Mouse (Mus musculus) megakaryocyte-erythroid progenitor cell, adult 5-6 weeks (primary cell): ENCODE results near the gene Tmem125. TPM values are rescaled to one million over a fixed set of nuclear protein-coding genes. Genes with fewer than 3 reads are reported as not detected.

Experiments used
- ATAC-seq: replicated peaks from 2 replicates; pipeline ENCODE4 v1.8.0; 2016; ENCODE audit warnings: mild to moderate bottlenecking, inconsistent platforms; ENCODE audit not compliant: severe bottlenecking, poor library complexity, low FRiP score, low TSS enrichment
- total RNA-seq, 2 experiments: library from RNA; stranded (forward) in 1 of 2; stranded (reverse) in 1 of 2; fragments of 200-1000, 215-1000 nt in 1 of 2; fragments of >200 nt in 1 of 2; fragmentation: Nextera tagmentation in 1 of 2; gene quantifications; 2 replicates each; pipeline ENCODE4 v1.2.3; 2014 to 2017

Tmem125 gene
- total RNA-seq (2014; fragmentation: Nextera tagmentation) (not detected in 2 replicates), total RNA-seq (2017) (not detected in 2 replicates)

GRCm38 (mm10) chr4:118543592-118544260, at the start of gene Tmem125:
Gene Tmem125, minus strand, starts transcription at chr4:118544044.
- ATAC-seq: peak; percentile 42; the same call in 1 of the 2 replicates

DNA sequence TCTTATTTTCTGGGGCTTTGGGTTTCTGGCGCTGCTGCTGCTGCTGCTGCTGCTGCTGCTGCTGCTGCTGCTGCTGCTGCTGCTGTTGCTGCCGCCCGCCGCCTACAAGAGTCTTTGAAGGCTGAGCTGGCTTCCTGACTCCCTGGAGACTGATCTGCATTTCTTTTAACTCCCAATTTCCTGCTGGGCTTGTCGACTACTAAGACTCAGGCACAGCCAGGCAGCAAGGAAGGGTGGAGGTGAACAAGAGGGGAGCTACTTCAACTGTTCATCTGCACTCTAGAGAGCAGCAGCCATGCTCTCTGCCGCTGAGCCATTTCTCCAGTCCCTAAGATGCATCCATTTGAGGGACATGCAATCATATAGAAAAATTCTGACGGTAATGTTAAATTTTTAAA, 45.9 kb upstream of the Tmem125 start:
- no peak for ATAC-seq

- no peak for ATAC-seq
Measured at GRCm38 (mm10) chr4:118589053-118589732, 45.3 kb upstream of the Tmem125 start.

DNA sequence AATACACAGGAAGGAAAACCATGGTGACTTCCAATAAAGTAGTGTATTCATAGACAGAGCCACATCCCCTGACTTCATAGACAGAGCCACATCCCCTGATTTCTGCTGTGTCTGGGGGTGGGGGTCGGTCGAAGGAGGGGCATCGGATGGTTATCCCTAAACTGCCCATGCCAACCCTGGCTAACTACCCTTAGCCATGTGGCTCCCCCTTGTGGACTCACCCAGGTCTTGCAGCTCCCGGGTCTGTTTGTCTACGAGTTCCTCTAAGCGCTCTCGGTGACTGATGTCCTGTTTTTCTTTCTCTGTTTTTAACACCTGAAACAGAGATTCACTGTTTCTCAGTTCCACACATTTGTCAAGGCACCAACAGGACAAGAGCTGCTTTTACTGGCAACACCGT, 38.8 kb upstream of the Tmem125 start:
- no peak for ATAC-seq

DNA sequence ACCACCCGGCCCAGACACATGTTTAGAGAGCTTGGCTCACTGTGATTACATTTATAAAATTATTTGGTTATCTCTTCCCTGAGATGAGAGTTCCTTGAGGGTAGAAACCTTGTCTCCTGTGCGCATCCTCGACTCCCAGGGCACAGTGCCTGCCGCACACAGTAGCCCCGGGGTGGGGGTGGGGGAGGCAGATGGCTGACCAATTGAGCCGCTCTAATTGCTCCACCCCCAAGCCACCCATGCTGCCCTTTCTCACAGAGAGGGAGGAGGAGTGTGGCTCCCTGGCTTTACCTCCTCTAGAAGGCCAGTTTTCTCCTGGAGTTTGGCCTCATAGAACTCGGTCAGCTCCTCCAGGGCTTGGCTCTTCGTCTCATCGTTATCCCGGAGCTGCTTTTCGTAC, 37.7 kb upstream of the Tmem125 start:
- ATAC-seq: no peak

- no peak for ATAC-seq
Measured at GRCm38 (mm10) chr4:118579313-118579712, 35.5 kb upstream of the Tmem125 start.

- ATAC-seq: peak; percentile 79
Measured at GRCm38 (mm10) chr4:118576097-118576496, 32.3 kb upstream of the Tmem125 start.

DNA sequence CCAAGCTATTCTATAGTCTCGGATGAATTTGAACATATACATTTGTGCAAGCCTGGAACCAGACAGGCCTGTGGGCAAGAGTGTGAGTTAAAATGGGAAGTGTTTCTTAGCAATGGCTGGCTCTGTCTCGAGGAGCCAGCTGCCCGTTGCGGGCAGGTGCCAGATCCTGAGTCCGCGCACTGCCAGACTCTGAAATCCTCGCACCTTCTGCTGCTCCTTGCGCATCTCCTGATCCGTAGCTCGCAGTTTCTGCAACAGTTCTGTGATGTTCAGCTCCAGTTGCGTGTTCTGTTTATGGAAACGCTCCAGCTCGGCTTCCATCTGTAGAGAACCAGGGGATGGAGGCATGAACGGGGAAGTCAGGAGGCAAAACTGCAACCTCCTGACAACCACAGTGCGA, 27.6 kb upstream of the Tmem125 start:
- ATAC-seq: no peak

DNA sequence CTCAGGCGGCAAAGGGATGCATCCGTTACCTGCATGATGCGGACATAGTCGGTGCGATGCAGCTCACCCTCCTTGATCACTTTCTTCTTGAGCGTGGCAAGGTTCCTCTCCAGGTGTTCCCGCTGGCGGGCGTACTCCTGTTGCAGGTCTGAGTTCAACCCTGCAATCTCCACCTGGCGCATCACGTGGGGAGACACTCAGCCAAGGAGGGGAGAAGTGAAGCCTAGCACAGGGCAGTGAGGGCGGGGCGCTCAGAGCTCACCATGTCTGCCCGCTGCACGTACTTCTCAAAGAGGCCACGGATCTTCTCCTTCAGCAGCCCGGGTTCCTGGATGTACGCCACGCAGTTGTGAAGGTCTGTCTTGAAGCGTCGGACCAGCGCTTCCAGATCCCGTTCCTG, 25.5 kb upstream of the Tmem125 start:
- ATAC-seq: no peak

GRCm38 (mm10) chr4:118568709-118569108, 24.9 kb upstream of the Tmem125 start:
- peak; percentile 49 for ATAC-seq

DNA sequence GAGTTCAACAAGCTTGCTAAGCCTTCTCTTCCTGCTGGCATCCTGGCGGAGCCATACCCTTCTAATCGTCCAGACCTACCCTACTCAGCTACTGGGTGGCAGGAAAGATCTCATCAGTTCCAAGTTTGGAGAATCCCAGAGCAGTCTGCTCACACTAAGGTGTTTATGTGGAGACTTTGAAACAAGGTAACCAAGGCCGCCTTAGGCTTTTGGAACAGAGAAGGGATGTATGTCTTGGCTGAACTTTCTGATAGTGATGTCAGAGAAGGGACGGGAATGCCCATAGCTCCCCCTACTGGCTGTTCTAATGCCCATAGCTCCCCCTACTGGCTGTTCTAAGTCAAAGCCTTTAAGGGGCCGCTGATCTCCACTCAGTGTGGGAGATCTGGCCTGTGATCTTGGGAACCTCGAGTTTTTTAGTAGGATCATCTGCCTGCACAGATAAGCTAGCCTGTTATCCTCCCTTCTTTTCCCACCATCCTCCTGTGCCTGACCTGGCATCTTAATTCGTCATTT, 22.4 kb upstream of the Tmem125 start:
- ATAC-seq: peak; percentile 72

DNA sequence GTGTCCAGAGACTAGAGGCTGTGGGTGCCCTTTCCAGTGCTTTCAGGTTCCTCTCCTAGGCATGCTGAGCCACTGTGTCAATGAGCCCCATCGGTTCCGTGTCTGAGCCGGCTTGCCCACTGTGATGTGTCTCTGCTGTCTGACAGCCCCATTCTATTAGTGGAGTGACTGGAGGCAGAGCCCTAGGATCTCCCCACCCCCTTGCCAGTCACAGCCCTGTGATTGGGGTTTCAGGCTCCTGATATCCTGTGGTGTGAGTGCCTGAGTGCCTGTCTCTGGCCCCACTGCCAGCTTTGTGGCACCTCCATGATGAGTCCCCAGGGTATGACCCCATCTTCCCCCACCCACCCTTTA, 21.1 kb upstream of the Tmem125 start:
- no peak for ATAC-seq

DNA sequence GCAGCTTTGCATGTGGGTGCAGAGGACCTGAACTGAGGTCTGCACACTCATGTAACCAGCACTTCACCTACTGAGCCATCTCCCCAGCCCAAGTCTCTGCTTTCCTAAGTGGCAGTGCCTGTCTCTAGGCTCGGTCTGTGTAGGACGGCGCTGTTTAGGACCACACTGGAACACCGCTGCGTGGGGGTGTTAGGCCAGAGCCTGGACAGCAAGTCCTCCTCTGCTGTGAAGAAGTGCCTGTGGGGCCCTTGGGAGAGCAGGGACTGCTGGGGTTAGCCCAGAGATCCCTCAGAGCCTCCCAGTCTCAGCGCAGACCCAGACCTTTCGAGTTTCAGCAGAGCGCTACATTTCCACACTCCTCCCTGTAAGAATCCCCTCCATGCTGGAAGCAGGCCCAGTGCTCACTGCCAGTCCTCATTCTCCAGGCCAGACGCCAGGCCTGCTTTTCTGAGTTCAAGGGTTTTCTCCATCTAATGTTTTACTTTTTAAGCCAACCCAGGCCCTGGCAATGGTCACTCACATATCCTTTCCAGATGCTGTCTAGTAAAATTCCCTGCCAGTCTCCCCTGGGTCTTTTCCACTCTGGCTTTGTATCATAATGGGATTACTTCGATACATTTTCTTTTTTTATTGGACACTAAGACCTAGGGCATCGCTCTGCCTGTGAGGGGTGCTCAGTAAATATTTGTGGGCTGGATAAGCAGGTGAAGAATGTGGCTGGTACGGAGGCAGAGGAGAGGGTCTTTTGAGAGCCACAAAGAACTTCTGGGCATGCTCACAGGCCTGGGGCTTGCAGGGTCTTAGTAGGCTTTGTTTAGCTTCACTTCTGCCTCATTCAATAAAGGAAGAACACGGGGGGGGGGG, 20.4 kb upstream of the Tmem125 start:
- ATAC-seq: no peak

DNA sequence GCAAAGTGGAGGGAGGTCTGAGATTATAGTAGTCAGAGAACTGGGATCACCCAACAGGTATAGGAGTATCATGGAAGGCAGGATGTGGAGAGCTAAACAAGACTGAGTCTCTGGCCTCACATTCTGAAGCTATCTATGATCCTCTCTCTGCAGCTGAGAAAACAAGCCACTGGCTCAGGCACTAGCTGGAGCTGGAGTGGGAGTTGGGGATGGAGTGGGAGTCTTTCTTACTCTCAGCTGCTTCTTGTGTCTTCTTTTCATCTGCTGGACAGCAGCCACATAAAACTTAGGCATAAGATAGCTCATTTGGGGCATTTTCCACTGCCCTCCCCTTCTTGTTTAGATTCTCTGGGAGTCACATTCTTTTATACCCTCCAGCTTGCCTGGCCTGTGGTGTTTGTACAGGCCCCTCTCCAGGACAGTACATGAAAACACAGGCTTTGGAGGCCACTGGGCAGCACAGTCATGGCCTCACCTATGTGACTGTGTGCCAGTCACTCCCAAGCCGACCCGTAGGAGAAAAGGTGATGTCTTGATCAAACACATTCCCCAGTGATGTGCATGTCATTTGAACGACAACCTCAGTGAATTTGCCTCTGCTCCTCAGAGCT, 9.3 kb upstream of the Tmem125 start:
- ATAC-seq: no peak

GRCm38 (mm10) chr4:118548130-118548480, 4.3 kb upstream of the Tmem125 start:
- ATAC-seq: peak; percentile 75

DNA sequence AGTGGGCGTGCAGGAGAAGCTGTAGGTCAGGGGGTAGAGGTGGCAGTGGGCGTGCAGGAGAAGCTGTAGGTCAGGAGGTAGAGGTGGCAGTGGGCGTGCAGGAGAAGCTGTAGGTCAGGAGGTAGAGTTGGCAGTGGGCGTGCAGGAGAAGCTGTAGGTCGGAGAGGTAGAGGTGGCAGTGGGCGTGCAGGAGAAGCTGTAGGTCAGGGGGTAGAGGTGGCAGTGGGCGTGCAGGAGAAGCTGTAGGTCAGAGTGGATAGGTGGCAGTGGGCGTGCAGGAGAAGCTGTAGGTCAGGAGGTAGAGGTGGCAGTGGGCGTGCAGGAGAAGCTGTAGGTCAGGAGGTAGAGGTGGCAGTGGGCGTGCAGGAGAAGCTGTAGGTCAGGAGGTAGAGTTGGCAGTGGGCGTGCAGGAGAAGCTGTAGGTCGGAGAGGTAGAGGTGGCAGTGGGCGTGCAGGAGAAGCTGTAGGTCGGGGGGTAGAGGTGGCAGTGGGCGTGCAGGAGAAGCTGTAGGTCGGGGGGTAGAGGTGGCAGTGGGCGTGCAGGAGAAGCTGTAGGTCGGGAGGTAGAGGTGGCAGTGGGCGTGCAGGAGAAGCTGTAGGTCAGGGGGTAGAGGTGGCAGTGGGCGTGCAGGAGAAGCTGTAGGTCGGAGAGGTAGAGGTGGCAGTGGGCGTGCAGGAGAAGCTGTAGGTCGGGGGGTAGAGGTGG, 3.7 kb upstream of the Tmem125 start:
- peak; percentile 87 for ATAC-seq

DNA sequence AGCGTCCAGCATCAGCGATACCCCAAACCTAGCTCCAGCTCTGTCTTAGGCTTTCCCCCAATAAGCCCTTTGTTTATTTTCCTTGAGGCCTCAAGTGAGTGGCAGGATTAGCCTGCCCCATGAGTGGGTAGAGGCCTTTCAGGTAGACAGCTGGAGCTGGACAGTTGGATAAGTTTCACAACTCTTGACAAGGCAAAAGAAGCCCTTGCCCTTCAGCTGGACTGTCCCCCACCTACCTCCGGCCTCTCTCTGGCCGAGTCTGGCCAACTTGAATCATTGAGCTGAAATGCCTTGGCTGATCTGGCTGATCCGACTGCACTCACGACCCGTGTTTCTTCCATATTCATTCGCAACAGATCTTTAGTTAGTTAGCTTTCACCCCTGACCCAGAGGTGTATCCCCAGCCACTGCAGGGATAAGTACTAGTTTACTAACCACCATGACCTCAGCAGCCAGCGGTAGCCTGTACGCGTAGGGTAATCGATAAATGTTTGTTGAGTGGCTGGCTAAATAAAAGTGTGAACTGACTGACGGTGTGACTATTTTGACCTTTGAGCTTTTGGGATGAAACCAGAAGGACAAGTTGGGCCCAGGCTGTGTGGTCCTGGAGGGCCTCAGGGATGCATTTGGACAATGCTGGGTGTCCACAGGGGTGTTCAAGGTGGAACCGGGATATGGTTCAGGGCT, 740 bp upstream of the Tmem125 start:
- no peak for ATAC-seq

- ATAC-seq: no peak
Measured at GRCm38 (mm10) chr4:118543158-118543530, 700 bp downstream of the Tmem125 start.
